Mouse (Mus musculus) cortical plate, adult 2 months (tissue): ENCODE results near the gene Atg4b.
A peak's percentile ranks its signal among the peaks of the same experiment; 100 is the strongest.

Experiments used
- CTCF ChIP-seq: fragments of 200-500 bp; IDR thresholded peaks from 2 replicates; pipeline ENCODE4 v1.5.1; 2011; ENCODE audit warnings: mild to moderate bottlenecking, control low read depth, low read length; ENCODE audit not compliant: insufficient read depth; ENCODE audit errors: extremely low read depth
- POLR2A ChIP-seq: fragments of 200-500 bp; IDR thresholded peaks from 2 replicates; pipeline ENCODE4 v1.6.1; 2011; ENCODE audit warnings: mild to moderate bottlenecking, low read length, control low read depth; ENCODE audit not compliant: insufficient read depth; ENCODE audit errors: extremely low read depth

DNA sequence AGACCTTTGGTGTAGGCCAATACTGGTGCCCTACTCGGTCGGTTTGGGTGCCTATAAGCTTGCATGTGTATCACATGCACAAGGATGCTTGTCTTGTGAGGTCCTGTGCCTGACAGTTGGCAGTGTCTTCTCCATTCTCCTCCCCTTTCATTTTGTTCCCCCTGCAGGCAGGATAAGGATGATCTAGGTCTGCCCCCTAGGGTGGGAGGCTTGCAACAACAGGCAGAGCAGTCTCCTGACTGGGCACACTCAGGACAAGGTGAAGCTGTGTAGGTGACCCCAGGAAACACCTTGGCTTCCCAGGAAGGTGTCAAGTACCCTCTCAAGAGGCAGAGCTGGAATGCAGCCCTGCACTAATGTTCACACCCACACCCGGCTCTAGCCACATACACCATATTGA lies 24.3 kb upstream of the Atg4b start:
- TF ChIP-seq POLR2A = no peak
- peak; percentile 87 for TF ChIP-seq CTCF
